Mouse (Mus musculus) thymus, postnatal 4 days (tissue): ENCODE measurements around the gene Adarb2.

Experiments
- DNase-seq: peaks from one replicate; pipeline ENCODE4 v3.0.0; 2021

The Adarb2 gene

DNA sequence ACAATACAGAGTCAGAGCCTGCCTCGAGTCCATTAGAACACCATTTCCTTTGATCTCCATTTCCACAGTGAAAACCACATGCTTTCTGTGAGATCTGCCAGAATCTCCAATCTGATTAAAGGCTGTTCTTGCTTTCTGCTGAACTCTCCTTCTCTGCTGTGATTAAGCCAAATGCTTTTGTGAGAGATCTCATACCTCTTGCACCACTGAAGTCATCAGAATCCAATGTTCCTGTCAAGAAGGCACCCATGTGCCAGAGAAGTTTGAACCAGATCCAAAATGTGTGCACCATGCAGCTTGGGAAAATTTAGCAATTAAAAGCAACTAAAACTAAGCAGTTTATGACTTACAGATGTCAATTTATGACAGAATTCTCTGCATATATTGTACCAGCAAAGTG lies 185.9 kb downstream of the Adarb2 start:
- no peak for DNase-seq

DNA sequence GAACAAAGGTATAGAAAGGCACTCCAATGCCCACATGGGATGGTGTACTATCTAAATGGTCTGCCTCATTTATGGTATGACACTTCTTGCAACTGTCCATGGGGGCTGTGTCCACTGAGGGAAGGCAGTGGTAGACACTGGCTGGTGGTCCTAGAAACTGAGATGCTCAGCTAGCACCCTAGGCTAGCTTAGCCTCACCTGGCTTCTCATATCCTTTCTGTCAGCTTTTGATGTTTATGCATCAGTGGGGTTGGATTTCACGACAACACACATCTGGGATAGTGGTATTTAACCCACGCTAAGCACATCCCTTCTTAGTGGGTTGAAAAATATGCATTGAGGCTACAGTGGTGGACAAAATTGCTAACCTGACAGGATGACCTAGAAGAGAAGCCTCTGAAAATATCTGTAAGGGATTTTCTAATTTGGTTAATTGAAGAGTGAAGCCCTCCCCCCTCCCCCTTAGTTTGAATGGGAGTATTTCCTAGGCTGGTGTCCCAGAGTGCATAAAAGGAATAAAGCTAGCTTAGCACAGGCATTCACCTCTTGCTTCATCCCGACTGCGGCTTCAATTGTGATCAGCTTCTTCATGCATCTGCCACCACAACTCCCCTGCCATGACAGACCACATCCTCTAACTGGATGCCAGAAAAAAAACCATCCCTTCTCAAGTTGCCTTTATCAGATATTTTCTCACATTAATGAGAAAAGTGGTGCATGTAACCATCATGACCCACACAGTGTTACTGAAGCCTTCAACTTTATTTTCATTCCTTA lies 197.8 kb downstream of the Adarb2 start:
- no peak for DNase-seq

DNA sequence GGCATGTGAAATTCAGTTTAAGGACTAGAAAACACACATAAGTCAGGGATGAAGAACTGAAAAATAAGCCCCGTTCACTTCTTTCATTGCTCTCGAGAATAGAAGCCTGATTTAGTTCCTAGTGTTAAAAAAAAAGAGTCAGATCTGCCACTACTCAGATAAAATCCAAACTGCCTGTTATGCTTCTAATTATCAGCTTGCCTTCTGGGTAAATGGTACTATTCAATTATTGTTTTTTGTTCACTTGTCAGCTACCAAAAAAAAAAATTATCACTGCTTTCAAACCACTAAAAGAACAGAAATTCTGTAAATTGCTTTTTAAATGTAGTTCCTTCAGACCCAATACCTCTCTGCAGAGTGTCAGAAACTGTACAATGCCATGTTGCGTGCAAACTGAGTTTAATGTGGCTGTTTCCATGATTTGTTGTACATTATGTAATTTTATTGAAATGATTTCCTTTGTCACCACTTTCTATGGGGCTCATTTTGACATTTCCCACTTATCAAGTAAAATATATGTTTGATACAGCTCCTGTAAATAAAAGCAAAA lies 199.7 kb downstream of the Adarb2 start:
- DNase-seq, result no peak

DNA sequence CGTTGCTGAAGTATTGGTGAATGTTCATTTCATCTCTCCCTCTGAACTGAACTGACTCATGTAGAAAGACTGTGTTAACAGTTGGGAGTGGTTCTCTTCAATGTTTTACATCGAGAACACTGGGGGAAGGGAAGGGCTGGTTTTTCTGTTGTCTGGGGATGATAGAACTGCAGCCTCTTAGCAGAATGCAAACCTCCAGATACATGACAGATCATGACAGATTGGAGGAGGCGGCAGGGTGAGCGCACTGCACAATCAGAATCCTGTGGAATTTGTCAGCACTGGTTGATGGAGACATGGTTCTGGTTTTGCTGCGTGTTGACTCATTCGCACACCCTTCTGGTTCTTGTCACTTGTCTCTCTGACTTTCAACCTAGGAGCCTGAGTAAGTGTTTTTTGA lies 203.4 kb downstream of the Adarb2 start:
- no peak for DNase-seq

DNA sequence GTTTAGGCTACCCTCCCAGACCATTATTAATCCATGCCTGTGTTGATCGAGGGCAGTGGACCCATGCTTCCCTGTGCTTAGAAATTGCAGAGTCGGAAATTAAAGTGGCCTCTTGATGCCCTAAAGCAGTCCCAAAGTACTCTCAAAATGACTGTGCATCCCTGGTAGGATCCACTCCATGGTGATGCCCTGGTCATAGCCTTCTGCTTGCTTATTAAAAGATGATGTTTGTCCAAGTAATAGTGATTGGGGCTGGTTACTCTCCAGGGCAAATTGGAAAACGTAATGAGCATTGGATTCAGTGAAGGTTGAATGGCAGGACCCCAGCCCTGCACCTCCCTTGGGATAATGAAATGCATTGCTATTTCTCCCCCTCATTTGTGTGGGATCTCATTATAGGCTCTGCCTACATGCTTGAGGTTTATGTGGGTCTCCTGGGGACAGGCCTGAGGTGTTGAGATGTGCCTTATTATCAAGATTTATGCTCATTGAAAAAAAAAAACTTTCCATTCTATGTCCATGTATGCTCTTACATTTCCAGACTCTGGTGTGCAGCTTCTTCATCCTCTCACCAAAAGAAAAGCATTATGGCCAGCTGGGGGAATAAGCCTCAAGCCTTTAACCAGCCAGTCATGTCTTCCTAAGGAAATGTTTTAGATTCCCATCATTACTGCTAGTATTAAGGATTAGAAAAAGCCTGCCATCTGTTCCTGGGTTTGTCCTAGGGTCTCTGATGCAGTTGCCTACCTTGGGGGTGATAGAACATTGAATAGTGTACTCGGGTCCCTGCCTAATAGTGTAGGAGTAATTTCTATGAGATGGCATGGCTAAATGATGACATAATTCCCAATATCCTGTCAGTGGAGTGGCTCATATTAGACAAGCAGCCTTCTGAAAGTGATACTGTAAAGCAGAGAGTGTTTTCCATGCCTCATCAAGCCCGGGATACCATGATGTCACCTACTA lies 208.0 kb downstream of the Adarb2 start:
- DNase-seq, result no peak

DNA sequence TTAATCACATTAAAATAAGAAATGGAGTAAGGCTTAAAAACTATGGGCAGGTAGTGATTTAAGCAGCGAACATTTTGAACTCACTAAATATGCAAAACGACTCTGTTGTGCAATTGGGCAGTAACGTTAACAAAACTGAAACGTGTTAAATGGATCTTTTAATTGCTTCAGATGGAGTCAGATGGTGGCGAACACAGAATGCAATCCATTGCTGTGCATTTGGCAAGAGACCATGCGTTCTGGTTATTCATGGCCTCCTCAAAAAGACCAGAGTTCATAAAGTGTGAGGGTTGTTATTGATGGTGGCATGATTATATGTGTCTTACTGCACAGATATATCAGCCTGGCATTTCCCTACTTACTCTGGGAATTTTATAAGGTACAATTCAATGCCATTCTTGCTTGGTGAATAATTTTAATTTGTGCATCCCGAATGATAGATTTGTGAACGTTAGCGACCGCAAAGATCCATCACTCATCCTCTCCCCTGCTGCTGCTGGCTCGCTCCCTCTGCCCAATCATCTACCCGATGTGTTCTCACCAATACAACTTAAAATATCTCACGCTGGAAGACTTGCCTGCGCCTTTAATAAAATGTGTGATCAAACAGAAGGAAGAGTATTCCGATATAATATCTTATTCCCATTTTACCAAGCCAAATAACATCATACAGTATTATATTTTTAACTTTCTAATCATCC lies 221.5 kb downstream of the Adarb2 start:
- no peak for DNase-seq

DNA sequence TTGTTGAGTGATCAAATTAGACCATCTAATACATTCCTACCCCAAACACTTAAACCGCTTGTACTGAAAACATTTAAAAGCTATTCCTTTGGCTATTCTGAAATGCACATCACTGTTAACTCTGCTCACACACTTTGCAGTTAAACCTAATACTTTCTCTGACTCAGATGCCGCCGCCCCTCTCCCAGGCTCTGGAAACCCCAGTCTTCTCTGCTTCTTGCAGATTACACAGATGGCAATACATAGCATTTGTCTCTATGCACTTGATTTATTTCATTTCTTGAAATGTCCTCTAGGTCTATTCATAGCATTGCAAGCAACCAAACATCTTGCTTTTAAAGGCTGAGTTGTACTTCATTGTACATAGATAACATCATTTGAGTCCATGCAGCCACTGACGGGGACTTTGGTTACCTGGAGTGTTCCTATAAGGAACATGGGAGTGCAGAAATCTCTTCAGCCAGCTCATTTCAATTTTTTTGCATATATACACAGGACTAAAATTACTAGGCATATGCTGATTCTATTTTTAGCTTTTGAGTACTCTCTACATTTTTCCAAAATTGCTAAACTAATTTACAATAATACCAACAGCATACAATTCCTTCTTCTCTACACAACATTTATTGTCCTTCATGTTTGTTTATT lies 236.6 kb downstream of the Adarb2 start:
- no peak for DNase-seq

DNA sequence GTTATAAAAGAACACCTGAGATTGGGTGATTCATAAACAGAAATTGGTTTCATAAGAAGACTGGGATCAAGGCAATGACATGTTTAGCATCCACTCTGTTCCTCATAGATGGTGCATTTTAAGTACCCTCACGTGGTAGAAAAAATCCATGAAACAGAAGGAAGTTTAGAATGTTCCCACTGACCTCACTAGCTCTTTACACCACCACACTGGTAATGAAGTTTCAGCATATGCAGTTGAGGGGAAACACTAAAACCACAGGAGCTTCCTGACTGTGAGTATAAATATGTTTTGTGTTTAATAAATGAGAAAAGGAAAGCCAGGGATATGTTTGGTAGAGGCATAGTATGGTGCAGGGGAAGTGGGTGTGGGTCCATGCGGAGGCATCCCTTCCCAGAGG lies 242.7 kb downstream of the Adarb2 start:
- DNase-seq, result no peak

DNA sequence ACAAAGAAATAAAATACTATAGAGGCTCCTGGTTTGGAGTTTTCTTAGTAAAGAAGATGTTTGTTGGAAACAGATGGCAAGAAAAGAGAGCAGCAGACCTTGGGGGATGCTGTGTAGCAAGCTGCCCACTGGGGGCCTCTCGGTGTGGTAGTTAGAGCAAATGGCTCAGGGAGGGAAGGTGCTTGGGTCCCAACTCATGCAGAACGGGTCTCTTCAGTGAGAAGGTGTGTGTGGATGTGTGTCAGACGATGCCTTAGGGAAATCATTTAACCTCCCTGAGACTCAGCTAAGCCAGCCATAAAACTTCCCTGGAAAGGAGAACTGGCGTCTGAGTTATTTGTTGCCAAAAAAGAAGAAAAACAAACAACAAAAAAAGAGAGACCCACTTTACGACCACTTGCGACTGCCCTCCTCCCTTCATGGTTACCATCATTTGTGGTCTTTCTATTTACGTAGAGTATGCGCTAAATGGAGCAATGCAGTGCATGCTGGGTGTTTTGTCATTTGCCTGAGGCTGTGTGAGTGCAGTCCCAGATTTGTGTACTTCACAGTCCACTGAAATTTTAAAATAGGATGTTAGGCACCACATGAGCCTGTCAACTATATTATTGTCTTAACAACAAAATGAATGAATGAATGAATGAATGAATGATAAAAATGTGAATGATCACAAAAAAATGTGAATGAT lies 245.7 kb downstream of the Adarb2 start:
- no peak for DNase-seq

DNA sequence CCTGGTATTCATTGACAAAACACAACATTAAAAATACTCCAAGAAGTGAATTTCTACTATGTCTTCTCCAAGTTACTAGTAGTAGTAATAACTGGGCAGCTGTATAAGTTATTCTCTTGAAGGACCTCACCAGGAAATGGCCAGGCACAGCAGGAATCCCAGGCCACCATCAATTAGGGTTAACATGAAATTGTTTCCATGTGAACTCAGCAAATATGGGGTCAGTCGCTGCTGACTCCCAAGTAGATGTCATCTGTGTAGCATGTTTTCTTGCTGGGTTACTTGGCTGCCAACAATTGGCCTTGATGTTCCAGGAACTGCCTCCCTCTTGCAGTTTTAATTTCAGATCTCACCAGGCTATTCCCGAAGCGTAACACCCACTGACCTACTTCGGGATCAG lies 248.9 kb downstream of the Adarb2 start:
- DNase-seq, result no peak

DNA sequence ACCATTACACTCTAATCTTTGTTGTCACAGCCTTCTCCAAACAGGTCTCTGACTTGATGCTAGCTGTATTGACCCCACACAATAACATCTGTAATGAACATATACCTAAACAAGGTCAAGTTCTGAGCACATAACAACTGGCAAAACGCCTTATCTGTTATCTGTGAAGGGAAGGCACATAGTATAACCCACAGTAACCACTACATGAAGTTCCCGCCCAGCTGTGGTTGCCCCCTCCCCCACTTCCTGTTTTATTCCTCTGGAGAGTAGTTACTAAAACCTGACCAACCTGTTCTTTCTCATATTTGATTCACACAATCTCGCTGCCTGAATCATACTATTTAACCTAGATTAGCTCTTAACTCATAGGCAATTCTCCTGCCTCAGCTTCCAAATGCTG lies 254.2 kb downstream of the Adarb2 start:
- DNase-seq, result peak; percentile 49

DNA sequence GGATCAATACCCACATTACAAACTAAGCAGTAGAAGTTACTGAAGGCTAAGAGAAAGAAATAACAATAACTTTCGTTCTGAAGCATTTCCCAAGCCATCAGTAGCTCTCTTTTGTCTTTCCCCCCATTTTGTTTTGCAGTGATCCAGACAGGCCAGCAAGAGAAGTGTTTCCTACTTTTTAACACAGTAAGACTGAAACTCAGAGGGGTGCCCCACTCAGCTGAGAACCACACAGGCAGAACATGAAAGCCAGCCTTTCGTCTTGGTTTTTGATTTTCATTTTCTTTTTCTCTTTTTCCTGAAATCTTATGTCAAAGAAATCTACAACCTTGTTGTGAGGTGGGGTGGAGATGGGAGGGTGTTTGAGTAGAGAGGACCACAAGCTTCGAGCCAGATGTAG lies 255.2 kb downstream of the Adarb2 start:
- no peak for DNase-seq

DNA sequence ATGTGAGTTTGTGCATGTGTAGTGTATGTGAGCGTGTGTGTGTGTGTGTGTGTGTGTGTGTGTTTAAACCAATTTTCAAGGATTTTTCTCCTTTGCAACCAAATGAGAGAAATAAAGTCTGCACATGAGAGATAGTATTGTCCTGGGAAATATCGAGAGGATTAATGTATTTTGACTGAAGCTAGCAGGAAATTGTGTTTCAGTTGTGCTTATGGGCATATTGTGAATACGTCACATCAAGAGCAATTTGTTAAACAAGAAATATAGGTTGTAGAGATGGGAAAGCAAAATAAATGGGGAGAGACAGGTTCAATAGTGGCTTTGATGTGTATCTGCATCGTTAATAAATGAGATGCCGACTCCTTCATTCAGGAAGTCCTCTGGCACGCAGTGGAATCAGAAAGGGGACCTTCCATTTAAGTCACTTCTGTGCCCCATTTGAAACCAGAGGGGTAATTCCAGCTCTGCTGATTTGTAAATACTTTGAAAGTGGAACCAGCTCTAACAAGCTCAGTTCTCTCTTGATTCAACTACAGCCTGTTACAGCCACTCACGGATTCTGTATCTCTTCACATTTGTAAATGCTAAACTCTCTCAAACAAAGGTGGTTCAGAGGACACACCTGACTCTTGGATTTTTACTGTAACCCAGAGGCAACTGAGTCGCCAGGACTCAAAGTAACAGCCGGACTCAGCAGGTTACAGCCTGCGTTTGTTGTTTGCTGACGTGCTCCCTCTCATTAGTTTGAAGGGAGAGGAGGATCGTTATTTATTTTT lies 265.1 kb downstream of the Adarb2 start:
- no peak for DNase-seq

DNA sequence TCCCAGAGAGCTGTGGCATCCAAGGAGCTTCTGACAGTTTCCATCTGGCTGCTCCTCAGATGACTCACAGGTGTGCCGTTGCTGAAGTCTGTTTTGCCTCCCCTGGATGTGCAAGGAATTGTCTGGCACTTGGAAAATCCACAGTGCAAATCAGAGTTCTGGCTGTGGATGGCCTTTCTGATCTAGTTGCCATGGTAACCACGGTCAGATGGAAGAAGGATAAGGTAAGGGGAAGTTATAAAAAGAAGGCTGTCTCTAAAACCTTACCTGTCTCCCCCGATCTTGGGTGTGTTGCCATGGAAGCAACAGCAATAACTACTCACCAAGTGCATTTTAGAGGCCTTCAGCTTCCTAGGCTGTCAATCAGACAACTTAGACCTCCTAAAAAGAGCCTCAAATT lies 273.6 kb downstream of the Adarb2 start:
- no peak for DNase-seq

DNA sequence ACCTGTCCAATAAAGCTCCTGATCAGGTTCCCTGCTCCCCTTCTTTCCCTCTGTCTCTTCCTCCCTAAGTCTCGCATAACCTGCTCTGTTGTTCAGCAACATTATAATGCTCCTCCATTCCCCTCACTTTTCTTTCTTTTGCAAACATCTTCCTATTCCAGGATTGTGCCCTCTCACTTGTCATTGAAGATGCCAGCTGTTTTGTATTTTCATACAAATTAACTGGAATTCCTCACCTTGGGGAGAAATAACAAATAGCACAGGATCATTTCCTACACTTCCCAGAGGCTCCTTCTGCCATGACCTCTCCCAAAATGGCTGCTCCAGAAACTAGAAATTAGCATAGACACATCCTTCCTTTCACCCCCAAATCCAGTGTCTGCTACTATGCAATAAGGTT lies 276.1 kb downstream of the Adarb2 start:
- no peak for DNase-seq

DNA sequence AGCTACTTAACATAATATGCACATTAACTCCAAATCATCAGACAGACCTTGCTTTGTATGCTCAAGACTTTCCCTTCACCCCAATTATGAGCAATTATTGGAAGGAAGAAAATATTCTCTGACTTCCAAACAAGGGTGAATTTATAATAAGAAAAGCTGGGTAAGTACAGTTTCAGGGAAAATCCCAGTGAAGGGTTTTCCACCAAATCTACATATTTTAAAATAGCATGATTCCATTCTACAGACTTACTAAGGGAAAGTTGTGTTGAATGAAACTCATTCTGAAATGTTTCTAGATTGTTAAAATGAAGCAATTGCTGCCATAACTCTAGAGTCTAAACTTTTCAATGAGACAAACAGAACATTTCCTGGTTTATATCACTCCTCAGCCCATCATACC lies 277.3 kb downstream of the Adarb2 start:
- DNase-seq, result no peak

DNA sequence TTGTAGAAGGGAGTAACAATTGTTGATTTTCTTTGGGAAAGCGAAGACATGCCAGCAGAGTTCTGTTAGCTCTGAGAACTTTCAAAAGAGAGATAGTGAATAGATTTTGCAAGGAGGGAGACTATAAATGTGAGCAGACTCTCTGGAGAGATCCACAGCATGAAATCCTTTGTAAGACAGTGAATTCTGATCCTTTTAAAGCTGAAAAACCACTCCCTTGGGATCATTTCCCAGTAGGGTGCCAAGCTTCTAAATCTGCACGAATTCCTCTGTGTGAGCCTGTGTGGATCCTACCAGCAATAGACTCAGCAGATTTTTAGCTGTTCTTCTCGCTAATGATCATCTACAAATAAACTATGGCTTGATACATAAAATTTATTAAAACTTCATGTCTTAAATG lies 278.7 kb downstream of the Adarb2 start:
- DNase-seq, result no peak

DNA sequence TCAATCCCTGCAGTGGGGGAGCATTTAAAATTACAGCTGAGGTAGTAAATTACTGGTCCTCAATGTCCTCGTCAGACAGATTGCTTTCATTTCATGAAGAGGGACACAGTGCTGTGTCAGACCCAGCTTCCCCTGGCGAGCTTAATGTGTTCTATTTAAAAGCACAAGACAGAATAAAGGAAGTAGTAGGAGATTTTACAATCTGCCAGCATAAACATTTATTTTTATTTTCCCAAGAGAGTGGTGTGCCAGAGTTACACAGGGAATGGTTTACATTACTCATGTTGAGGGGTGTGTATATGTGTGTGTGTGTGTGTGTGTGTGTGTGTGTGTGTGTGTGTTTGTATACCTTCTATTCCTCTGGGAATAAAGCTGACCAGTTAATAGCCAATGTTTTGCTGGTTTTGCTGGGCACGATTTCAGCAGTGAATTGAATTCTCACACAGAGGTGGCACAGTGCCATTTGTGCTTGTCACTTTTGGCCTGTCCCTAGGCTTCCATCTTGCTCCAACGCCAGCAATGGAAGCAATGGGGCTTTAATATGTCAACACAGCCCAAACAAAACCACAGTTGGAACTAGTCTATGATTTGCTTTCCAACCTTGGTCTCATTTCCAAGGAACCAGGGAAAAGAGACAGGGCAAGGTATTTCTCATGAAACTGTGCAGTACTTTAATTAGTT lies 282.1 kb downstream of the Adarb2 start:
- DNase-seq, result no peak

DNA sequence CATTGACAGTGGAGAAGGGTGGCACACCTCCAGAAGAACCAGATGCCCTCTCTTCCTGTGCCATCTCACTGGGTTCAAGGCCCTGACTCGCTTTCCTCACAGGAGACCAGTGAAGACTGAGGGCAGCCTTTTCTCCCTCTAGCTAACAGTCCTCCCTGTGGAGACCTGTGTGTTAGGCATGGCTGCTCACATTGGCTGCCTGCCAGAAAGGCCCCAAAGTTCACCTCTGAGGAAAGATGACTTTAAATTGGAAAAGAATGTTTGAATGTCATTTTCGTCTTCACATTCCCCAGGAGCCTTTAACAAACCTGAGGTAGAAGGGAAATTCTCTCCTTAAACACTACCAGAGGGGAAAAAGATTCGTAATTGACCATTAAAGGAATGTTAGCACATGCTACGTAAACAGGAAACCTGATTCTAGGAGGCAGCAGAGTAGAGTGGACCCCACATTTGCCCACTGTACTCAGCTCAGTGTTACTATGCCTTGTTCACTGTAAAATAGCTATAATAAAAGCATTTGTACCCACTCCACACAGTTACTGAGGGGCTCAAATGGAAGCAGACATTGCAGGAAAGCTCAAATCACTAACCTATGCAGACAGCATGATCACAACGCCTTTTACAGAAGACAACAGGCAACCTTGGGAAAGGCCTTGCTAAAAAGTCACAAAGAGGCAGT lies 285.2 kb downstream of the Adarb2 start:
- no peak for DNase-seq

DNA sequence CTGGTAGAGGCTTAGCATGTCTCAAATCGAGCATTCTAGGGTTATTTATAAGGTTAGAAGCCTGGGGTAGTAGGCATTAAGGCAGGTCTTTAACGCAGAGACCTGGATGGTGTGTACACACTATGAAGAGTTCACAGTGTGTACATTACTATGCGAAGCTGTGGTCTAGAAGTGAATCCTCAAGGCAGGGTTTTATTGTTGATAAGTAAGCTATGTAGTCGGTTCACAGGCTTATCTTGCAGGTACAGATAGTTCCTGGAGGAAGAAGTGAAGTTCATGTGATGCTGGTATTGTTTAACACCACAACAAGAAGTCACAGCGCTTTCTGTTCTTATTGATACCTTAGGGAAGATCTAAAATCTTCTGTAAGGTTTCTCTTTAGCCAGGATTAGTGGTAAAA lies 290.7 kb downstream of the Adarb2 start:
- no peak for DNase-seq
